Mouse (Mus musculus): ENCODE measurements around the gene Pla2g1b. TPM values are rescaled to one million over a fixed set of nuclear protein-coding genes. Genes with fewer than 3 reads are reported as not detected.

Gene Pla2g1b
- polyA plus RNA-seq, 2 experiments = not detected

GRCm38 (mm10) chr5:115482390-115483265 is 16.6 kb downstream of the Pla2g1b start:
- Histone ChIP-seq H3K36me3 (ENCODE audit: control insufficient read depth, insufficient read depth, low read length) (peaks cover 17% of the 10 kb centered on the region), H3K9me3 (ENCODE audit: control insufficient read depth, low read length) (no peaks in the 10 kb centered on the region), H3K27ac (replicated peaks; ENCODE audit: low read depth, low read length) (no peak overlapping the region), H3K4me2 (replicated peaks; ENCODE audit: low read depth, low read length, severe bottlenecking) (peak overlapping the region; percentile 32), H3K27me3 (ENCODE audit: control insufficient read depth, insufficient read depth, low read length) (peaks cover 12% of the 10 kb centered on the region; the same call in 1 of the 2 replicates), H3K9ac (ENCODE audit: low read depth, low read length, severe bottlenecking) (peak overlapping the region; percentile 25; the same call in 1 of the 2 replicates), H3K4me3 (replicated peaks; ENCODE audit: low read length) (peak overlapping the region; percentile 7), H3K4me1 (ENCODE audit: control insufficient read depth, insufficient read depth, low read length) (peaks cover 20% of the 10 kb centered on the region)
- ATAC-seq (ENCODE audit: low FRiP score, low read depth) = no peak
- DNase-seq (ENCODE audit: low spot score) = no peak
- WGBS = 31% methylated on average over 37 of the region's 38 CpGs
- TF ChIP-seq POLR2A (IDR thresholded peaks at IDR 0.05; ENCODE audit: borderline replicate concordance, extremely low read depth, insufficient read depth, insufficient read length) = no peak

GRCm38 (mm10) chr5:115483385-115483784 is 17.3 kb downstream of the Pla2g1b start:
- H3K36me3 ChIP-seq (ENCODE audit: control insufficient read depth, insufficient read depth, low read length) = peaks cover 11% of the 10 kb centered on the region
- 44% methylated on average over 6 of the region's 6 CpGs for WGBS
- H3K4me1 ChIP-seq (ENCODE audit: control insufficient read depth, insufficient read depth, low read length) = peaks cover 20% of the 10 kb centered on the region
- no peak for DNase-seq (ENCODE audit: low spot score)
- H3K4me2 ChIP-seq (replicated peaks; ENCODE audit: low read depth, low read length, severe bottlenecking) = no peak overlapping the region
- H3K27ac ChIP-seq (replicated peaks; ENCODE audit: low read depth, low read length) = no peak overlapping the region
- H3K27me3 ChIP-seq (ENCODE audit: control insufficient read depth, insufficient read depth, low read length) = peaks cover 12% of the 10 kb centered on the region; the same call in 1 of the 2 replicates
- H3K9me3 ChIP-seq (ENCODE audit: control insufficient read depth, low read length) = no peaks in the 10 kb centered on the region
- H3K9ac ChIP-seq (ENCODE audit: low read depth, low read length, severe bottlenecking) = no peak overlapping the region
- no peak for TF ChIP-seq POLR2A (IDR thresholded peaks at IDR 0.05; ENCODE audit: borderline replicate concordance, extremely low read depth, insufficient read depth, insufficient read length)
- no peak for ATAC-seq (ENCODE audit: low FRiP score, low read depth)
- H3K4me3 ChIP-seq (replicated peaks; ENCODE audit: low read length) = no peak overlapping the region

DNA sequence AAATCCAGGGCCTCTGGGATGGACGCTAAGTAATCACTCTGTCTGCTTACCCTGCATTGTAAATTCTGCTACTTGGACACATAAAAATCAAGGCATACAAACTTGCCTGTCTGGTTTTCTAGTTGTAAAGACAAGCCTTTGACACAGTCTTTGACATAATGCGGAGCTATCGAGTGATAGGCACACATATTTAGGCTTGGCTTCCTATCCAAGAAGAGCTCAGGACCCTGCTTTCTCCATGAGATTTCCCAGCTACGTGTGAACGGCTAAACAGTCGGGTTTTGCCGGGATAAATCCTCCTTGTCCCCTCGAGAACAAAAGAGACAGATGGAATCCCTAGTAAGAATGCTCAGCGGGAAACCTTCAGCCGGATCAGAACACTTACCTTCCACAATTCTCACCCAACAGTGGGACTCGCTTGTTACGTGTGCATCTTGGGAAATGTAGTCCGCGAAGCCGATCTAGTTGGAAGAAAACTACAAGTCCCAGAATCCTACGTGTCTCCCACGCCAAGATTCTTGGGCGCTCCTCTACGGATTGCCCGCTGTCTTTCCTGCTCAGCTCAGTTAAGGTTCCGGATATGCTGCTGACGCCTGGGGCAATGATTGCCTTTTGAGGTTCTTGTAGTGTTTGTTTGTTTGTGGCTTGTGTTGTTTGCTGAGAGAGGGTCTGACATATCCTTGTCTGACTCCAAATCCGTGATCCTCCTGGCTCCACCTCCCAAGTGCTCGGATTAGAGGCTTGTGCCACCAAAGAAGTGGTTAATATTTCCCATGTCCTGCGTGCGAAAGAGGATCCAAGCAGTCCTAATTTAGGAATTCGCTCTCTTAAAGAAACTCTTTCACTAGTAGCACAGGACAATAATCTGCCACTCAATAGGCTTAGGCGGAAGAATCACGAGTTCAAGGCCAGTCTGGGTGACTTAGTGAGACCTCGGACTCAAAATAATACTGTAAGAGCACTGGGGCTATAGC is 18.2 kb downstream of the Pla2g1b start, which contains the start of gene Sirt4:
Gene Sirt4 (minus strand): TSS at position 779 of the 974 bp plus-strand sequence.
- Histone ChIP-seq H3K9ac (ENCODE audit: low read depth, low read length, severe bottlenecking) (peak within 1 kb of the TSS; percentile 41), H3K27me3 (ENCODE audit: control insufficient read depth, insufficient read depth, low read length) (peaks cover 12% of the 10 kb centered on the region; the same call in 1 of the 2 replicates), H3K27ac (replicated peaks; ENCODE audit: low read depth, low read length) (peak within 1 kb of the TSS; percentile 40; the same call in 1 of the 2 replicates), H3K4me2 (replicated peaks; ENCODE audit: low read depth, low read length, severe bottlenecking) (peak within 1 kb of the TSS; percentile 68), H3K9me3 (ENCODE audit: control insufficient read depth, low read length) (no peaks in the 10 kb centered on the region), H3K4me1 (ENCODE audit: control insufficient read depth, insufficient read depth, low read length) (peaks cover 20% of the 10 kb centered on the region), H3K4me3 (replicated peaks; ENCODE audit: low read length) (peak within 1 kb of the TSS; percentile 49), H3K36me3 (ENCODE audit: control insufficient read depth, insufficient read depth, low read length) (peaks cover 11% of the 10 kb centered on the region)
- TF ChIP-seq POLR2A (IDR thresholded peaks at IDR 0.05; ENCODE audit: borderline replicate concordance, extremely low read depth, insufficient read depth, insufficient read length) = peak; percentile 24; the same call in 1 of the 2 replicates
- whole genome bisulfite sequencing = 8% methylated on average over 30 of the region's 30 CpGs
- ATAC-seq (ENCODE audit: low FRiP score, low read depth) (peak; percentile 84), DNase-seq (ENCODE audit: low spot score) (peak; percentile 98)

GRCm38 (mm10) chr5:115484996-115485395 is 18.9 kb downstream of the Pla2g1b start:
- ATAC-seq (ENCODE audit: low FRiP score, low read depth) (no peak), DNase-seq (ENCODE audit: low spot score) (no peak)
- peak overlapping the region; percentile 68 for H3K4me2 ChIP-seq (replicated peaks; ENCODE audit: low read depth, low read length, severe bottlenecking)
- peaks cover 12% of the 10 kb centered on the region; the same call in 1 of the 2 replicates for H3K27me3 ChIP-seq (ENCODE audit: control insufficient read depth, insufficient read depth, low read length)
- H3K4me1 ChIP-seq (ENCODE audit: control insufficient read depth, insufficient read depth, low read length) = peaks cover 20% of the 10 kb centered on the region
- H3K4me3 ChIP-seq (replicated peaks; ENCODE audit: low read length) = peak overlapping the region; percentile 49
- H3K36me3 ChIP-seq (ENCODE audit: control insufficient read depth, insufficient read depth, low read length) = peaks cover 5% of the 10 kb centered on the region; the same call in 1 of the 2 replicates
- 63% methylated on average over 5 of the region's 5 CpGs for WGBS
- H3K9ac ChIP-seq (ENCODE audit: low read depth, low read length, severe bottlenecking) = peak overlapping the region; percentile 41
- H3K9me3 ChIP-seq (ENCODE audit: control insufficient read depth, low read length) = no peaks in the 10 kb centered on the region
- TF ChIP-seq POLR2A (IDR thresholded peaks at IDR 0.05; ENCODE audit: borderline replicate concordance, extremely low read depth, insufficient read depth, insufficient read length) = no peak
- H3K27ac ChIP-seq (replicated peaks; ENCODE audit: low read depth, low read length) = no peak overlapping the region
